Mouse (Mus musculus) stomach, embryonic 16.5 days (tissue): ENCODE data around the gene Timm22. TPM values are rescaled to one million over a fixed set of nuclear protein-coding genes. Genes with fewer than 3 reads are reported as not detected.
A peak's percentile ranks its signal among the peaks of the same experiment; 100 is the strongest.

Source experiments
- ATAC-seq: fragments of 200-750 bp; cut with Nextera tagmentation; 2 replicates; pipeline ENCODE4 v1.8.0; 2017; ENCODE audit warnings: moderate number of reproducible peaks, moderate TSS enrichment; ENCODE audit not compliant: insufficient read depth, low FRiP score
- H3K27ac ChIP-seq: fragments of 300-500 bp; sonication (generic); 2 replicates; pipeline ENCODE4 v1.5.1; 2014; ENCODE audit warnings: low read length
- H3K27me3 ChIP-seq: fragments of 300-500 bp; sonication (generic); 2 replicates; pipeline ENCODE4 v1.6.1; 2014; ENCODE audit warnings: low read length, control low read depth, mixed read lengths; ENCODE audit not compliant: control insufficient read depth, insufficient read depth
- H3K36me3 ChIP-seq: fragments of 300-500 bp; sonication (generic); 2 replicates; pipeline ENCODE4 v1.6.1; 2014; ENCODE audit warnings: low read length; ENCODE audit not compliant: control insufficient read depth, insufficient read depth
- H3K4me1 ChIP-seq: fragments of 300-500 bp; sonication (generic); 2 replicates; pipeline ENCODE4 v1.6.1; 2014; ENCODE audit warnings: low read length, control low read depth, mixed read lengths; ENCODE audit not compliant: control insufficient read depth, insufficient read depth
- H3K4me2 ChIP-seq: fragments of 300-500 bp; sonication (generic); 2 replicates; pipeline ENCODE4 v1.6.1; 2014; ENCODE audit warnings: low read depth, low read length, mixed read lengths
- H3K4me3 ChIP-seq: fragments of 300-500 bp; sonication (generic); replicated peaks from 2 replicates; pipeline ENCODE4 v1.5.1; 2014; ENCODE audit warnings: mild to moderate bottlenecking, low read length
- H3K9ac ChIP-seq: fragments of 300-500 bp; sonication (generic); 2 replicates; pipeline ENCODE4 v1.6.1; 2014; ENCODE audit warnings: low read length
- H3K9me3 ChIP-seq: fragments of 300-500 bp; sonication (generic); replicated peaks from 2 replicates; pipeline ENCODE4 v1.6.1; 2016; ENCODE audit warnings: low read length, control low read depth; ENCODE audit not compliant: control insufficient read depth
- WGBS: fragments of 180-500 bp; shearing (Covaris S2); extraction: QIAGEN DNeasy Blood & Tissue Kit; methylation state at CpG from one replicate; pipeline ENCODE4 v1.1.7; 2014; 5-methylcytosine and 5-hydroxymethylcytosine counted together
- polyA plus RNA-seq: library from polyadenylated mRNA; unstranded; fragments of >200 nt; fragmentation: Nextera tagmentation; extraction: Ambion mirVana; gene quantifications from 2 replicates; pipeline ENCODE4 v1.2.1, GENCODE M21; 2015

Timm22 gene
- polyA plus RNA-seq, 1 experiment from 2014 or later, result 94.9 TPM

- no peaks in the 10 kb centered on the region for H3K9me3 ChIP-seq
- H3K36me3 ChIP-seq, result no peaks in the 10 kb centered on the region
- peak overlapping the region; percentile 17; the same call in 1 of the 2 replicates for H3K27ac ChIP-seq
- no peaks in the 10 kb centered on the region for H3K27me3 ChIP-seq
- no peak for ATAC-seq
- no peak overlapping the region for H3K4me2 ChIP-seq
- peak overlapping the region; percentile 38; the same call in 1 of the 2 replicates for H3K9ac ChIP-seq
- H3K4me1 ChIP-seq, result peaks cover 43% of the 10 kb centered on the region
- H3K4me3 ChIP-seq, result no peak overlapping the region
- 76% methylated on average over 5 of the region's 5 CpGs for WGBS
These were observed 22.4 kb upstream of the Timm22 start for GRCm38 (mm10) chr11:76384307-76384706.

GRCm38 (mm10) chr11:76385017-76385416, 21.7 kb upstream of the Timm22 start:
- ATAC-seq, result no peak
- peak overlapping the region; percentile 4; the same call in 1 of the 2 replicates for H3K9ac ChIP-seq
- peaks cover 39% of the 10 kb centered on the region for H3K4me1 ChIP-seq
- H3K27ac ChIP-seq, result 0 out of 2 replicates have a peak overlapping the region, but pooled peaks have one; percentile 7
- 77% methylated on average over 4 of the region's 4 CpGs for WGBS
- H3K36me3 ChIP-seq, result no peaks in the 10 kb centered on the region
- no peak overlapping the region for H3K4me3 ChIP-seq
- H3K4me2 ChIP-seq, result no peak overlapping the region
- no peaks in the 10 kb centered on the region for H3K27me3 ChIP-seq
- no peaks in the 10 kb centered on the region for H3K9me3 ChIP-seq

GRCm38 (mm10) chr11:76385746-76386145, 21.0 kb upstream of the Timm22 start:
- Histone ChIP-seq H3K36me3 (no peaks in the 10 kb centered on the region), H3K9me3 (no peaks in the 10 kb centered on the region), H3K4me2 (no peak overlapping the region), H3K4me1 (peaks cover 33% of the 10 kb centered on the region), H3K27ac (0 out of 2 replicates have a peak overlapping the region, but pooled peaks have one; percentile 7), H3K27me3 (no peaks in the 10 kb centered on the region), H3K4me3 (no peak overlapping the region), H3K9ac (0 out of 2 replicates have a peak overlapping the region, but pooled peaks have one; percentile 4)
- no peak for ATAC-seq
- WGBS, result 53% methylated on average over 3 of the region's 3 CpGs

GRCm38 (mm10) chr11:76387097-76387496, 19.7 kb upstream of the Timm22 start:
- H3K27ac ChIP-seq, result no peak overlapping the region
- H3K9ac ChIP-seq, result no peak overlapping the region
- H3K4me3 ChIP-seq, result no peak overlapping the region
- no peak for ATAC-seq
- no peak overlapping the region for H3K4me2 ChIP-seq
- 95% methylated on average over 1 of the region's 1 CpGs for WGBS
- H3K27me3 ChIP-seq, result no peaks in the 10 kb centered on the region
- H3K4me1 ChIP-seq, result peaks cover 32% of the 10 kb centered on the region
- peaks cover 4% of the 10 kb centered on the region; the same call in 1 of the 2 replicates for H3K9me3 ChIP-seq
- H3K36me3 ChIP-seq, result no peaks in the 10 kb centered on the region

GRCm38 (mm10) chr11:76388711-76389110, 18.0 kb upstream of the Timm22 start:
- Histone ChIP-seq H3K4me2 (peak overlapping the region; percentile 41), H3K9me3 (peaks cover 4% of the 10 kb centered on the region; the same call in 1 of the 2 replicates), H3K27ac (peak overlapping the region; percentile 38)

GRCm38 (mm10) chr11:76392532-76392931, 14.2 kb upstream of the Timm22 start:
- WGBS, result 85% methylated on average over 7 of the region's 7 CpGs
- Histone ChIP-seq H3K4me1 (peaks cover 15% of the 10 kb centered on the region), H3K4me2 (no peak overlapping the region), H3K9ac (no peak overlapping the region), H3K27ac (no peak overlapping the region), H3K4me3 (no peak overlapping the region), H3K9me3 (peaks cover 4% of the 10 kb centered on the region; the same call in 1 of the 2 replicates), H3K36me3 (no peaks in the 10 kb centered on the region), H3K27me3 (no peaks in the 10 kb centered on the region)
- ATAC-seq, result no peak

More at GRCm38 (mm10) chr11:76388711-76389110, 18.0 kb upstream of the Timm22 start:
- Histone ChIP-seq H3K4me1 (peaks cover 26% of the 10 kb centered on the region), H3K27me3 (no peaks in the 10 kb centered on the region), H3K9ac (peak overlapping the region; percentile 20; the same call in 1 of the 2 replicates), H3K36me3 (no peaks in the 10 kb centered on the region), H3K4me3 (peak overlapping the region; percentile 20; the same call in 1 of the 2 replicates)
- no peak for ATAC-seq
- WGBS, result 29% methylated on average over 7 of the region's 7 CpGs

GRCm38 (mm10) chr11:76392996-76393395, 13.8 kb upstream of the Timm22 start:
- Histone ChIP-seq H3K9ac (no peak overlapping the region), H3K4me3 (no peak overlapping the region), H3K27ac (no peak overlapping the region), H3K4me1 (peaks cover 17% of the 10 kb centered on the region), H3K27me3 (no peaks in the 10 kb centered on the region), H3K9me3 (peaks cover 4% of the 10 kb centered on the region; the same call in 1 of the 2 replicates), H3K4me2 (no peak overlapping the region), H3K36me3 (no peaks in the 10 kb centered on the region)
- ATAC-seq, result no peak
- WGBS, result 78% methylated on average over 11 of the region's 11 CpGs

- no peaks in the 10 kb centered on the region for H3K9me3 ChIP-seq
- H3K27ac ChIP-seq, result peak overlapping the region; percentile 91
- no peaks in the 10 kb centered on the region for H3K27me3 ChIP-seq
- ATAC-seq, result no peak
- peak overlapping the region; percentile 69 for H3K4me2 ChIP-seq
- peak overlapping the region; percentile 89 for H3K4me3 ChIP-seq
- peak overlapping the region; percentile 88 for H3K9ac ChIP-seq
- no peaks in the 10 kb centered on the region for H3K36me3 ChIP-seq
- under 1% methylated on average over 26 of the region's 26 CpGs for WGBS
- peaks cover 15% of the 10 kb centered on the region for H3K4me1 ChIP-seq
These were observed 9.0 kb upstream of the Timm22 start for GRCm38 (mm10) chr11:76397650-76398311.

GRCm38 (mm10) chr11:76398312-76398797, 8.4 kb upstream of the Timm22 start:
- peak overlapping the region; percentile 91 for H3K27ac ChIP-seq
- peak overlapping the region; percentile 89 for H3K4me3 ChIP-seq
- peaks cover 12% of the 10 kb centered on the region for H3K4me1 ChIP-seq
- H3K9me3 ChIP-seq, result no peaks in the 10 kb centered on the region
- under 1% methylated on average over 33 of the region's 33 CpGs for WGBS
- H3K36me3 ChIP-seq, result no peaks in the 10 kb centered on the region
- peak overlapping the region; percentile 69 for H3K4me2 ChIP-seq
- H3K27me3 ChIP-seq, result no peaks in the 10 kb centered on the region
- H3K9ac ChIP-seq, result peak overlapping the region; percentile 88
- ATAC-seq, result peak; percentile 65
